Mouse (Mus musculus): ENCODE results near the gene Dtnb.

DNA sequence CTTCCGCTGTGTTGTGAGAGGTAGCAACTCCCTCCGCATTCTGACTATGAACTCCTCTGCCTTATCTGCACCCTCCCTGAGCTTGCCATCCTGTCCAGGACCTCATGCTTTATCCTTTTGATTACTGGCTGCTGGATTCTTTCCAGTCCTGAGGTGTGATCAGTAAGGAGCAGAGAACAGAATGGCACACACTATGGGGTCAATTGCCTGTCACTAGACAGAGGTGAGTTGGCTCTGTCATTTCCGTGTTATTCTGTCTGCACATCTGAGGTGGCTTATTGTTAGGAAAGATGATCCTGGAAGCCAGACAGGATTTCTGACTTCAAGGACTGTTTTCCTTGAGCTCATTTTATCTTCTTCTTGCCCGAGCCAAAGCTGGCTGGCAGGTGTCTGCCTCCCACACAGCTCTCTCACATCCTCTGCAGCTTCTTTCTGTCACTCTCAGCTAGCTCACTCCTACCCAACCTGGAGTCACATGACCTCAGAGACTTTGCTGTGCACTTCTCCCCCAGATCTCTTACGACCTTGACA, 3.7 kb upstream of the Dtnb start:
- TF ChIP-seq CTCF (IDR thresholded peaks at IDR 0.05; ENCODE audit: low read depth): no peak
- TF ChIP-seq EP300 (IDR thresholded peaks at IDR 0.05; ENCODE audit: low read depth): no peak

Measured in heart, postnatal 0 days (tissue).